Mouse (Mus musculus): ENCODE measurements around the gene Pi4ka.

Gene Pi4ka

DNA sequence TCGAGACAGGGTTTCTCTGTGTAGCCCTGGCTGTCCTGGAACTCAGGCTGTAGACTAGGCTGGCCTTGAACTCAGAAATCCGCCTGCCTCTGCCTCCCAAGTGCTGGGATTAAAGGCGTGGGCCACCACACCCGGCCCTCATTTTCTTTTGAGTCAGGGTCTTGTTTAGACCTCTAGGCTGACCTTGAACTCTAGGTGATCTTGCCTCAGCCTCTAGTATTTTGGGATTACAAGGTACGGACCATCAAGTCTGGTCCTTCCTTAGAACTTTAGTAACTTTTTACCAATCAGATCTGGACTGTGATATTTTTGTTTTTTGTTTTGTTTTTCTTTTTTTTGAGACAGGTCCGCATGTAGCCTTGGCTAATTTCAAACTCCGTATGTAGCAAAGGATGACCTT is 130.4 kb downstream of the Pi4ka start, which contains the start of gene Tmem191c:
Gene Tmem191c, plus strand, starts transcription at position 357 of the 400 bp plus-strand sequence.
- DNase-seq (ENCODE audit: low read depth, low spot score) = no peak

DNA sequence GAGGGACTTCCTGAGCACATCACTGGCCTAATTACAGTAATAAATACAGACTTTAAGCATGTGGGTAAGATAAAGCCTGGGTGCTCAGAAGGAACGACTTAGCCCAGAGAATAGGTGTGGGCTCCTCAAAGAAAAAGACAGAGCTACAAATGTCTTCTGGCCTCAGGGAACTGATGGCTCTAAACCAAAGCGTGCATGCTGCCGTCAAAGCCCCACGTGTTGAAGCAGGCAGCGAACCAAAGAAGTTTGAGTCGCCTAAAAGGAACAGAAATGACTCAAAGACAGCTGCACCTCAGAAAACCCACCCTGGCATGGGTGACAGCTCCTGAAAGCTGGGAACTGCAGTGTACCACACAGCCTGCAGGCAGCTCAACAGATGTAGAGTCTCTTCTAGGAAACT is 134.3 kb downstream of the Pi4ka start:
- no peak for DNase-seq (ENCODE audit: low read depth, low spot score)

DNA sequence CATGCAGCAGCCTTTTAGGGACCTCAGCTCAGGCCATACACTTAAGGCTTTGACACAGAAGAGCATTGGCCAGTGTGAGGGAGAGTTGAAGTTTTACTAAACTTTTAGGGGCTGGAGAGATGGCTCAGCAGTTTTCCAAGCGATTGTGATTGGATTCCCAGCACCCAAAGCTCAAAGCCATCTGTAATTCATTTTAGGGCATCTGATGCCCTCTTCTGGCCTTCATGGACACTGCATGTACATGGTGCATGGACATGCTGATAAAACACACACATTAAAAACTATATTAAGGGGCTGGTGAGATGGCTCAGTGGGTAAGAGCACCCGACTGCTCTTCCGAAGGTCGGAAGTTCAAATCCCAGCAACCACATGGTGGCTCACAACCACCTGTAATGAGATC is 135.0 kb downstream of the Pi4ka start:
- DNase-seq (ENCODE audit: low read depth, low spot score) = peak; percentile 35

DNA sequence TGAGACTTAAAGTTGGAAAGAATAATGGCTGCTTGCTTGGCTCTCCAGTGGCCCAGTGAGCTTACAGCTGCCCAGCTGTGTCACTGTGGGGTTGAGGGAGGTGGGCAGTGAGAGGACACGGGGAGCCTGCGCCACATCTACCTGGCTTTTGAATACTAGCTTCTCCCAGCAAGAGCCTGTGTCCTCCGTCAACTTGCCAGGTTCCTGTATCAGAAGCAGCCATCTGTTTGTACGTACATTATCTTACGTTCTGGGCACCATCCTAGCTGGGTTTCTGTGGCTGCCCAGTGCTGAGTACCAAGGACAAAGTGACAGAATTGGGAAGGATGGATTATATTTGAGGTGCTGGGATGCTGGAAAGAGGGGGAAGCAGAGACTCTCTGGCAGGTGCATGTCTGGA is 136.2 kb downstream of the Pi4ka start:
- no peak for DNase-seq (ENCODE audit: low read depth, low spot score)

DNA sequence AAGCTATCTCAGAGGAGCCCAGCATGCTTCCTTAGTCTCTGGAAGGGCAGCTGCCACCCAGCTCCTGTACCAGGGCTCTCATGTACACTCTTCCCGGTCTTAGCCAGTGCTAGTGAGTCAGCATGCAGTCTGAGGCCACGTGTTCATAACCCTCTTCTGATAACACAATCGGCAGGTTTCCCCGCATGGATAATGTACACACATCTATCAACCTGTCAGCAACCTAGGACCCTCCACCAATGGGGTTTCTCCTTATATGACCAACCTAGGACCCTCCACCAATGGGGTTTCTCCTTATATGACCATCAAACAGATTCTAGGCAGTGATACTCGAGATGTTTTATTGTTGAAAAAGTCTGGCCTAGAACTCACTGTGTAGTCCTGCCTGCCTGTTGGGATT is 138.2 kb downstream of the Pi4ka start:
- DNase-seq (ENCODE audit: low read depth, low spot score) = no peak

DNA sequence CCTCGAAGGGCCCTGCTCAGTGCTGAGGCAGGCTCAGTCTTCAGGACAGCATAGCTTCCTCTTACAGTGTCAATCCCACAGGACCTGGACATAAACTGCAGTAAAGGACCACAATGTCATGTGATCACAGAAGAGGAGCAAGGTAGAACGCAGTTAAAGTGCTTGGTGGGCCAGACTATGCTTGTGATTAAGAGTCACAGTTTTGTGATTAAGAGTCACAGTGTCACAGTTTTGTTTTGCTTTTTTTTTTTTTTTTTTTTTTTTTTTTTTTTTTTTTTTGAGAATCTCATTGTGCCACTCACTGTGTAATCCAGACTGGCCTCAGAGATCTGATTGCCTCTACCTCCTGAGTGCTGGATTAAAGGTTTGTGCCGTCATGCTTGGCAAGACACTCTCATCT is 140.0 kb downstream of the Pi4ka start:
- DNase-seq (ENCODE audit: low read depth, low spot score) = no peak

DNA sequence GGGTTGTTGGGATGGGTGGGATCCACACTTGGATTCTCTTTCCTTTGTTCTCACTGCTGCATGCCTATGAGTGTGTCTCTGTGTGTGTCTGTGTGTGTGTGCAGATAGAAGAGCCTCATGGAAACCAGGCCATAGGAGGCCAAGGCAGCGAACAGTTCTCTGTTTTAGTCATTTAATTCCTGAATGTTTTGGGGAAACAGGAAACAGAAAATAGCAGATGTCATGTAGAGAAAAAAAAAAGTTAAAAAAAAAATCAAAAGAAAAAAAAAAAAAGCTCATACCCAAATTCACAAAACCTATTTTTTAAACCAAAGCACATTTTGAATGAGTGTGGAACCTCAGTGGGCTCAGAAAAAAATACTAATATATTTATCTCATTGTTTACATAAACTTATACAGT is 144.8 kb downstream of the Pi4ka start:
- no peak for DNase-seq (ENCODE audit: low read depth, low spot score)

DNA sequence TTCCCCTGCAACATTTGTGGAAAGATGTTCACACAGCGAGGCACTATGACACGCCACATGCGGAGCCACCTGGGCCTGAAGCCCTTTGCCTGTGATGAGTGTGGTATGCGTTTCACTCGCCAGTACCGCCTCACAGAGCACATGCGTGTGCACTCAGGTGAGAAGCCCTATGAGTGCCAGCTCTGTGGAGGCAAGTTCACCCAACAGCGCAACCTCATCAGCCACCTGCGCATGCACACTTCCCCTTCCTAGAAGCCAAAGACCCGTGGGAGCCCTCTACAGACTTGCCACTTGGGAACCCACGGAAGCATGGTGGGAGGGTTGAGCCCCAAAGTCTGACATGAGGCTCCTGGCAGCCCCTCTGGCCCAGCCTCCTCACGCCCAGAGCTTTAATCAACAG is 147.2 kb downstream of the Pi4ka start:
- DNase-seq (ENCODE audit: low read depth, low spot score) = no peak

DNA sequence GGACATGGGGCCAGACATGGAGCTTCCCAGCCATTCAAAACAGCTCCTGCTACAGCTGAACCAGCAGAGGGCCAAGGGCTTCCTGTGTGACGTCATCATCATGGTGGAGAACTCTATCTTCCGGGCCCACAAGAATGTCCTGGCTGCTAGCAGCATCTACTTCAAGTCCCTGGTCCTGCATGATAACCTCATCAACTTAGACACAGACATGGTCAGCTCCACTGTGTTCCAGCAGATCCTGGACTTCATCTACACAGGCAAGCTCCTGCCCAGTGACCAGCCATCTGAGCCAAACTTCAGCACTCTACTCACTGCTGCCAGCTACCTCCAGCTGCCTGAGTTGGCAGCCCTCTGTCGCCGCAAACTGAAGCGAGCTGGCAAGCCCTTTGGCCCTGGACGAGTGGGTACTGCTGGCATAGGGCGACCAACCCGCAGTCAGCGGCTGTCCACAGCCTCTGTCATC is 148.7 kb downstream of the Pi4ka start:
- no peak for DNase-seq (ENCODE audit: low read depth, low spot score)

DNA sequence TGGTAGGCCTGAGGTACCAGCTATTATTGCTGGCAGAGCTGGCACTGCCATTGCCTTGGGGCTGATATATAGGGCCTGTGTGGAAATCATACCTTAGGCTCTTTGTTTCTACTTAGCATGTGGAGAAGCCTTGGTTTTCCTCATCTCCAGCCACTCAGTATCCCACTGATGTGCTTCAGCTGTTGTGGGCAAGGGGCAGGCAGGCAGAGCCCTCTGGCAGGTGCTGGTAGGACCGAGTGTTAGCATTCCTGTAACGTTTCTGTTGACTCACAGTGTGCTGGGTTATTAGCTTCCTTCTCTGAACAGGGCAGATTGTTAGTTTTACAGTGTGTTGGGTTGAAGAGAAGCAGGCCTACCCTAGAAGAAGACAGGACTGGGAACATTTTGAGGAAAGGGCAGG is 150.8 kb downstream of the Pi4ka start:
- DNase-seq (ENCODE audit: low read depth, low spot score) = no peak

DNA sequence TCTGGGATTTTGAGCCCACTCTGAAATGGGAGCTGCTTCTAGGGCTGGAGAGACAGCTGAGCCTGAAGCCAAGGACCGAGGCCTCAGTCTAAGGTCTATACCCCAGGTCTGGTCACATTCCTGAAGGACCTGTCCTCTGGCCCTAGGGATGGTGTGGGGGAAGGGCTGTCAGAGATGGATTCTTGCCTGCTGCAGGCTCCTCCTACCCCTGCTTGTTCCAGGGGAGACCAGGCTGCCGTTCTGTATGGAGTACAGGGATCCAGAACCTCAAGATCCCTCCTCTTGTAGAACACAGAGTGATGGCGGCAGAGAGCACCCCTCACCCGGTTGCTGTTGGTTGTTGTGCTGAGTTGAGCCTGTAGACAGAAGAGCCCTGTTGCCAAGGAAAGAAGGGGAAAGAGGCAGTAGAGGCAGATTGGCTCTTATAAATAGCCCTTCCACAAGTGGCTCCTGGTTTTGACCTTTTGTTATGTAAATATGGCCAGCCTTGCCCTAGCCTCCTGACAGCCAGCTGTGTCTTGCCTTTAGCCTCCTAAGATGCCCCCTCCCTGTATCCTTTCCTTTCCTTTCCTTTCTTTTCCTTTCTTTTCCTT is 152.0 kb downstream of the Pi4ka start:
- DNase-seq (ENCODE audit: low read depth, low spot score) = no peak

DNA sequence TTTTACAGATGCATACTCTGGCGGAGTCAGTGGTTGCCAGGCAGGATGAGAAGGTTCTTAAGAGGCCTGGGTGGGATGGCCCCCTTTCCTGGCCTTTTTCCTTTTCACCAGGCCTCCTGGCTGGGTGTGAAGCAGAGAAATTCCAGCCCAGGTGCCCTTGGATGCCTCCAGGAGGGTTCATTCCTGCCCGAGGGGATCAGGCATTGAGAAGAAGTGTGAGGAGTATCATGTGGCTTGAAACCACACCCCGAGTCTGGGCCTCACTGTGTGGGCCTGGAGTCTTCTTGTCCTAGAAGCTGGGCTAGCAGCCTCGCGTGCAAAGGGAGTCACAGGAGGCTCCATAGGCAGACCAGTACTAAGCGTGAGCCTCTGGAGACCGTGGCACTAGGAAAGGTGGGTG is 153.3 kb downstream of the Pi4ka start:
- no peak for DNase-seq (ENCODE audit: low read depth, low spot score)

DNA sequence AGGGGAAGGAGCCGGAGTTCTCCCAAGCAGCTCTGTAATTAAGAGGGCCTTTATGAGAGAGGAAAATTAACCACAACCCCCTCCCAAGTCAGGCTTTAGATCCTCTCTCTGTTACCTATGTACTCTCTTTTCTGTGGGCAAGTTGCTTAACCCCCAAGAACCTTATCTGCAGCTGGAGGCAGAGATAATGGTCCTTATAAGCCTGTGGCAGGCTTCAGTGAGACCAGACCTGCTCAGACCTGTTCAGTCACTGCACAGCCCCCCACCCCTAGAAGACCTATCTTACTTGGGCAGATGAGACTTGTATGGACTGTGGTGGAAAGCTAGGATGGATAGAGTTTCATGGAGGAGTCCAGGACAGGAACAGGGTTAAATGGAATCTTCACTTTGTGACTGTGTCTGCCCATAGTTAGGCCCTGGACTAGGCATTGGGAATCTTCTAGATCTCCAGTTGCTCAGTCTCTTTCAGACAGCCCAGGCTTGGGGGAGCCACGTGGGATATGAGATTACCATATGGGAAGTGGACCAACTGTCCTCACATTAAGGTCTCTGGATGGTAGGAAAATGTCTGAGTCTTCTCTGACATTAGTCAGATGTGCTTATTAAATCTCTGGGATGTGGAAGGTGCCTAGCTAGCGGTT is 153.9 kb downstream of the Pi4ka start:
- DNase-seq (ENCODE audit: low read depth, low spot score) = no peak

DNA sequence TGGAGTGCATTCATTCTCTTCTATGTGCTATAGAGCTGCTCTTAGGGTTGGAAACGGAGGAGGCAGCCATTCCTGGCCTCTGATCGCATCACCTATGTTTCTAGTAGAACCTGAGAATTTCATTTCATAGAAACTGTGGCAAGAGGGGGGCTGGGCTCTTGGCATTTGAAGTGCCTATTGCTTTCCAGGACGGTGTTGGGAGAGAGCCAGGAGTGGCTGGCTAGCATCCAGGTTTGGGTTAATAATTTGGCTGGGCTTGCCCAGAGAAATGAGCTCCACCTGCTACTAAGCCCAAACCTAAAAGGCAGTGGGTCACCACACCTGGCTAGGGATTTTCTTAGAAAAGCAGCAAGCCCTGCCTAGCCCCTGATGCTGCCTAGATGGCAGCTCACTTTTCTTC is 154.6 kb downstream of the Pi4ka start:
- no peak for DNase-seq (ENCODE audit: low read depth, low spot score)

DNA sequence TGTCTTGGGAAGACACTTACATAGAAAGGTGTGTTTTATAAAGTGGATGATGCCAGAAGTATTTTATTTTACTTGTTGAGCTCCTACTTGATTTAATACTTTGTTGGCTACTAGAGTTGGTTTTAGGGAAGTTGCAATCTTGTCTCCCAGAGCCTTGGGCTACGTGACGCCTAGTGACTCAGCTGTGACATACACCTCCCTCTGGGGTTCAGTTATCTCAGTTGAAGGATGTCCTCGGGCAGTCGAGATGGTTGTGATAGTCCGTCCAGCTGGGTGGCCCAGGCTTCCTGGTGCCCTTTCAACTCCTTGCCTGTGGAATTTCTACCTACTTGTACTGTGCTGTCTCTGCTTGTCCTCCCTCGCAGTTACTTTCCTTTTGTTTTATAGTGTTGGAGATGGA is 157.0 kb downstream of the Pi4ka start:
- DNase-seq (ENCODE audit: low read depth, low spot score) = no peak

DNA sequence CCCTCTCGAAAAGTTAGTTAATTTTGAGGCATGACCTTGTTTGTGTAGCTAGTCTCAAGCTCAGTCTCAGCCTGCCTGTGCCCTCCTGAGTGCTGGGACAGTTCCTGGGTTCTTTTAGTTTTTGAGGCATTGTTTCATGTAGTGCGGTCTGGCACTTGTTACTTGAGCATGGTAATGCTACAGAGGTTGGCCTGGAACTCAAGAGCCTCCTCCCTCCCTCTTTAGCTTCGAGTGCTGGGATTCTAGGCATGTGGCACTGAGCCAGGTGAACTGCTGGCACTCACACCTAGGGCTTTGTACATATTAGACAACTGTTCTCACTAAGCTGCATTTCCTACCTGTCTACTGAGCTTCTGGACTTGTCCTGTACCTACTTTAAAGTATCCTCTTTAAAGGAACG is 158.4 kb downstream of the Pi4ka start:
- no peak for DNase-seq (ENCODE audit: low read depth, low spot score)

DNA sequence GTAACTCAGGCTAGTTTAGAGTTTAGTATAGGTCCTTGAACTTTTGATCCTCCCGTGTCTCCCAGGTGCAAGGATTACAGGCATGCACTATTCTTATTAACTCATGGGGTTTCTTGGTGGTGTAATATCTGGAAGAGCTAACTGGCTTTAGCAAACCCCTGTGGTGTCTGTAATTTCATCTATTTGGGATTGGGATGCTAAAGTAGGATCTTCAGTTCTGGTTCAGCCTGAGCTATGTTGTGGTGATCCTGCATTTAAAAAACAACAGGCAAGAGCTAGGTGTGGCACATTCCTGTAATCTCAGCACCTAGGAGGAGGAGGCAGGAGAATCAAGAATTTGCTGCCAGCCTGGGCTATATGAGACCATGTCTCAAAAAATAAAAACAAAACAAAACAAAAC is 161.1 kb downstream of the Pi4ka start:
- DNase-seq (ENCODE audit: low read depth, low spot score) = no peak

DNA sequence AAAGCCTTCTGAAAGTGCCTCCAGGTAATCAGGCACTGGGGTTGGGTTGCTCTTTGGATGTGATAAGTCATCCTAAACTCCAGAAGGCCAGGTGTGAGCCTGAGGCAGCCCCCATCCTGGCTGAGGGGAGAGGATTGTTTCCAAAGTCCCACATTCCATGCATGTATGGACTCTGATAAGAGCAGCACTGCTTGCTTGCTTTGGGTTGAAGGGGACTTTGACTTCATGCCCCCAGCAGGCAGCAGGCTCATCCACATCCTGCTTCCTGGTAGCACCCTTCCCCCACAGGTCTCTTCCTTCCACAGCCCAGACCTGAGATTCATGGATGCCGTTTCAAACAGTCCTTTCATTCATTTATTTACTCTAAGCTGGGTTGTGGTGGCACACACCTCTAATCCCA is 162.4 kb downstream of the Pi4ka start:
- no peak for DNase-seq (ENCODE audit: low read depth, low spot score)

DNA sequence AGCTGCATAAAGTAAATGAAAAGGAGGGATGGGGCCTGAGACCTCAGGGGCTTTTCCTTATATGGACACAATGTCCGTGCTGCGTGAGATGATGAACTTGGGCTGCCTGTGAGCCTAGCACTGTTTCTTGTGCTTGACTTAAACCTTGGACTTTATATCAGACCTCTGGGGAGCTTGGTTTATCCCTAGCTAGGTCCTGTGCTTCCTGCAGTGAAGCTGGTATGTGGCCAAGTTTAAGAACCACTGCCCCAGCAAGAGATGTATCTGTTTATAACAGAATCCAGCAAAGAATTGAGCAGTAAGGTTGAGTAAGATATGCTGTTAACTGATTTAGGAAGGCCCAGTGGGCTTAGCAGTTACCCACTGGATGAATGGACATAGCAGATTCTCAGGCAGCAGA is 166.7 kb downstream of the Pi4ka start:
- DNase-seq (ENCODE audit: low read depth, low spot score) = no peak

DNA sequence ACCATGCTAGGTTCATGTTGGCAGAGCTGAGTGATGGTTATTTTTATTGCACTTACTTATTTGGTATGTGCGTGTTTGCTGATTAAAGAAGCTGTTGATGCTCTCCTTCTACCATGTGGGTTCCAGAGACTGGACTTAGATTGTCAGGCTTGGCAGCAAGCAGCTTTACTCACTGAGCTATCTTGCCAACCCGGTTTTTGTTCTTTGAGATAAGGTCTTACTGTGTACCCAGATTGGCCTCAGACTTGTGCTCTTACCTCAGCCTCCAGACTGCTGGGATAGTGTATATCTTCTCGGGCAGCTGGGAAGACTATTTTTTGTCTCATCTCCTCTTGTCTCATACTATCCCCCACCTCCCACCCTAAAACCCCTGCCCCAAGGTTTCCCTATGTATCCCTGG is 168.5 kb downstream of the Pi4ka start:
- DNase-seq (ENCODE audit: low read depth, low spot score) = no peak

DNA sequence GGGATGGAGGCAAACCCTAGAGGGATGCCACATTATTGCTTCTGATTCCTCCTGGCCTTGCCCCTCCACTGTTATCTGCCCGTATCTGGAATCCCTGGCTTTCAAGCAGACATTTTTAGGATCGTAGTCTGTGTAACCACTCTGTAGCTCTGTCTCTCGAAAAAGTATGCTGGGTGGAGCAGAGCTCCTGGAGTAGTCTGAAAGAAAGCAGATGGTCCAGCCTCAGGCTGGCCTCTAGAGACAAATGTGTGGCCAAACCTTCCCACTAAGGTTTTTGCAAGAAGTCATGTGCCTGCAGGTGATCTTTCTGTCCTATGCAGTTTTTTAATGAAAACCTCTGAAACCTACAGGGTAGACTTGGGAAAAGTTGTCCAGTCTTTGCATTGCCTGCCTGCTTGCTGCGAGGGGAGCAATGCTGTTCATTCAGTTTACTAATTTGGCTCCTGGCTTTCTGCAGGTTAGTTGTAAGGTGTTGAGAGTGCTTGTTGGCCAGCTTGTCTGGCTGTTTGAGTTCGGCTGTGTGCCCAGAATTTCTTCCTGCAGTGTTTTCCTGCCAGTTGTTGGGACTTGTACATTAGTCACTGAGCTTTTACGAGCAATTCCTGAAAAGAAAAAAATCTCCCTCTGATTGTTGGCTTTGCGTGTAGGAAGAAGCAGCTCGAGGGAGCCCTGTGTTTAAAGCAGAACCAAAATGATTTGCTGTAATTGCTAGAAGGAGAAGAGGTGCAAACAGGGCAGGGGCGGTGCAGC is 171.0 kb downstream of the Pi4ka start:
- DNase-seq (ENCODE audit: low read depth, low spot score) = no peak

DNA sequence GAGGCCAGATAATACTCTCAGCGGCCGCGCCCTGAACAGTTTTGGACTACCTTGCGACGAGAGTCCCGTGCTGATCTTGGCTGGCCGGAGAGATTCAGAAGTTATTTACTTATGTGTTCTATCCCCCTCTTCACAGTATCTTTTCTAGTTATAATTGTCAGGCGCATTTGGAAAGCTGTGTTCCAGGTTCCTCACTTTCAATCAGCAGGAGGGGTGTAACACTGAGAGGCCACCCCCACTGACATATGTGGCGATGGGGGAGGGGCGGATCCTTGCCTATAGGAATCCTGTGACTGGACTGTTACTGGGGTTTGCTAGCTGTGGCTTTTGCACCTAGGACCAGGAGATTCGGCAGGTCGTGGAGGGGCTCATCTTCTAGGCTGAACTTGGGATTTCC is 171.6 kb downstream of the Pi4ka start:
- no peak for DNase-seq (ENCODE audit: low read depth, low spot score)

Measured in CD4-positive helper T cell, adult 2 months (primary cell).